Mouse (Mus musculus) stomach, postnatal 0 days (tissue): ENCODE data around the gene Mphosph6. TPM values are rescaled to one million over a fixed set of nuclear protein-coding genes. Genes with fewer than 3 reads are reported as not detected.

Experiments used
- ATAC-seq: fragments of 200-750 bp; cut with Nextera tagmentation; 2 replicates; pipeline ENCODE4 v1.8.0; 2017; ENCODE audit not compliant: low FRiP score, low TSS enrichment
- DNase-seq: peaks from one replicate; pipeline ENCODE4 v3.0.0-alpha.2; 2016; ENCODE audit warnings: low spot score
- H3K27ac ChIP-seq: fragments of 300-500 bp; sonication (generic); replicated peaks from 2 replicates; pipeline ENCODE4 v1.5.1; 2014; ENCODE audit warnings: mild to moderate bottlenecking, control low read depth
- H3K27me3 ChIP-seq: fragments of 300-500 bp; sonication (generic); 2 replicates; pipeline ENCODE4 v1.6.1; 2014; ENCODE audit warnings: low read length; ENCODE audit not compliant: control insufficient read depth, insufficient read depth
- H3K36me3 ChIP-seq: fragments of 300-500 bp; sonication (generic); 2 replicates; pipeline ENCODE4 v1.6.1; 2014; ENCODE audit warnings: low read length, mixed read lengths; ENCODE audit not compliant: control insufficient read depth, insufficient read depth
- H3K4me1 ChIP-seq: fragments of 300-500 bp; sonication (generic); replicated peaks from 2 replicates; pipeline ENCODE4 v1.6.1; 2014; ENCODE audit warnings: antibody characterized with exemption; ENCODE audit not compliant: control insufficient read depth, insufficient read depth
- H3K4me2 ChIP-seq: fragments of 300-500 bp; sonication (generic); replicated peaks from 2 replicates; pipeline ENCODE4 v1.6.1; 2014; ENCODE audit warnings: low read depth, mild to moderate bottlenecking, control low read depth, moderate library complexity
- H3K4me3 ChIP-seq: fragments of 300-500 bp; sonication (generic); 2 replicates; pipeline ENCODE4 v1.5.1; 2014; ENCODE audit warnings: low read depth, low read length, control low read depth
- H3K9ac ChIP-seq: fragments of 300-500 bp; sonication (generic); 2 replicates; pipeline ENCODE4 v1.6.1; 2014; ENCODE audit warnings: mild to moderate bottlenecking, low read length, control low read depth, mixed read lengths
- H3K9me3 ChIP-seq: fragments of 300-500 bp; sonication (generic); 2 replicates; pipeline ENCODE4 v1.6.1; 2016; ENCODE audit warnings: low read length; ENCODE audit not compliant: control insufficient read depth
- CTCF ChIP-seq: IDR thresholded peaks from 2 replicates; pipeline ENCODE4 v1.5.1; 2016; ENCODE audit warnings: antibody characterized with exemption, low read depth, mild to moderate bottlenecking, moderate library complexity
- EP300 ChIP-seq: optimal IDR thresholded peaks from 2 replicates; pipeline ENCODE3; 2016; ENCODE audit warnings: antibody characterized with exemption
- WGBS: fragments of 180-500 bp; shearing (Covaris S2); extraction: QIAGEN DNeasy Blood & Tissue Kit; methylation state at CpG from one replicate; pipeline ENCODE4 v1.1.7; 2014; 5-methylcytosine and 5-hydroxymethylcytosine counted together
- polyA plus RNA-seq: library from polyadenylated mRNA; unstranded; fragments of >200 nt; fragmentation: Nextera tagmentation; extraction: Ambion mirVana; gene quantifications from 2 replicates; pipeline ENCODE4 v1.2.1, GENCODE M21; 2015

The Mphosph6 gene
- 34.6 and 35.0 TPM in 2 replicates for polyA plus RNA-seq

DNA sequence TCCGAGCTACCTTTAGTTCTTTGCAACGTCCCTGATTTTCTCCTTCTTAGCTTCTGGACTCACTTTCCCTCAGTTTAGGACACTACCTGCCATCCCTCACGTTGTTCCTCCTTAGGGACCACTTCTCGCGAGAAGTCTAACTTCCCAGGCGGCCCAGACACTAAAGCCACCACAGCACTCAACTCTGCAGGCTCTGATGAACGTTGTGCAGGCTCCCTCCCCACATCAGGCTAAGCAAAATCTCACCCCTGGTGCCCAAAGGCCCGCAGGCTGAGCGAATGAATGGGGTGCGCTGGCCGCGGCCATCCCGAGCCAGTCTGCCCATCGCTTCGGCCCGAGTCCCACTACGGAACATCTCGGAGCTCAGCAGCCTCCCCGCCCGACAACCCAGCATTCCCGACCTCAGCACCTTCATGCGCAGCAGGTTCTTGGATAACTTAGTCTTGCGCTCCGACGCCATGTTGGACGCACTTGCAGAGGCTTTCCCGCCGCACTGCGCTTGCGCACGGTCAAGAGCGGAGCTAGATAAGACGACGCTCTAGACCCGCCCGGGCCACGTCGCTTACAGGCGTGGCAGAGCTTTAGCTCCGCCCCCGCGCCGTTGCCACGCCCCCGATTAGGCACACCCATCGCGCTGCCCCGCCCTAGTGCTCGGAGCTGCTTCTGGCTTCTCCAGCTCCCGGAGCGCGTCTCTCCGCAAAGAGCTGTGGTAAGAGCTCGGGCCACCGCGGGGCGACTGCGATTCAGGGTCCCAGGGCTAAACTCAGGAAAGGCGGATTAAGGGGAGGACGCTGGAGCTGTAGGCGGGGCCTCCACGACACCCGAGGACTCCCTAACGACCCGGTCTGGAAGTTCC, at the start of gene Mphosph6:
Gene Mphosph6 (minus strand): TSS at position 501 of the 856 bp plus-strand sequence.
- Histone ChIP-seq H3K9me3 (no peaks in the 10 kb centered on the region), H3K27ac (peak within 1 kb of the TSS; percentile 95), H3K9ac (peak within 1 kb of the TSS; percentile 92), H3K4me3 (peak within 1 kb of the TSS; percentile 81), H3K4me2 (peak within 1 kb of the TSS; percentile 76), H3K36me3 (peaks cover 4% of the 10 kb centered on the region; the same call in 1 of the 2 replicates), H3K4me1 (no peaks in the 10 kb centered on the region), H3K27me3 (no peaks in the 10 kb centered on the region)
- TF ChIP-seq EP300 (no peak), CTCF (peak; percentile 59)
- ATAC-seq, result peak; percentile 97
- peak; percentile 98 for DNase-seq
- WGBS, result under 1% methylated on average over 65 of the region's 65 CpGs

DNA sequence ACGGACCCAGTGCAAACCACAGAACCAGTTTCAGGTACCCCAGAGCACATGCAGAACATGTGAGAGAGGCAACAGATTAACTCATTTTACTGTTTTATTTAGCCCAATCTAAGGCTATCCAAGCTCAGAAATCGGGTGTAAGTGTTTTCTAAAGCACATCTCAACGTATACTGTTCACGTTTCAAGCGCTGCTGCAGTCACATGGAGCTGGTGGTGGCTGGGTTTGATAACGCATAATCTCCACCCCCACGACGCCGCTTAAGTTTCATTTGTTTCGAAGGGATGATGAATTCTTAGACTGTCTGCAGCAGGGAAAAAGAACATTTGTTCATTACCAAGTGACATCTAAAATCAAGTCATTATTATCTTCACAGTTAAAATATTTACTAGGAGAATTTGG, 48.7 kb upstream of the Mphosph6 start:
- Histone ChIP-seq H3K4me3 (no peak overlapping the region), H3K27me3 (no peaks in the 10 kb centered on the region), H3K27ac (no peak overlapping the region), H3K4me2 (no peak overlapping the region), H3K9ac (no peak overlapping the region), H3K9me3 (no peaks in the 10 kb centered on the region), H3K36me3 (no peaks in the 10 kb centered on the region), H3K4me1 (no peaks in the 10 kb centered on the region)
- DNase-seq, result no peak
- TF ChIP-seq EP300 (no peak), CTCF (no peak)
- 73% methylated on average over 10 of the region's 10 CpGs for WGBS
- ATAC-seq, result no peak

DNA sequence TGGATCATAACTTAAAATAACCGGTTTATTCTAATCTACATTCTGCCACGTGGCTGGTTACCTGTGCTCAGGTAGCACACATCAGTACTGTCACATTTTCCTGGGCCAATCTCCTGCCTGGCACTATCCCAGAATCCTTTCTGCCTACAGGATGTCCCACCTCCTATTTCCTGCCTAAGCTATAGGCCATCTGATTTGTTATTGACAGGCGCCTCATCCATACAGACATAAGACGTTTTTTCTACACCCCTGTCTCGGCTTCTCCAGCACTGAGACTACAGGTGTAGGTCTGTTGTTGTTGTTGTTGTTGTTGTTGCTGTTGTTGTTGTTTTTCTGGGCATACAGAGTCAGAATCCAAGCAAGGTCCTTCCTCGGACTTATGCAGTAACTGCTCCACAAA, 46.1 kb upstream of the Mphosph6 start:
- H3K4me3 ChIP-seq, result no peak overlapping the region
- H3K9ac ChIP-seq, result no peak overlapping the region
- H3K9me3 ChIP-seq, result no peaks in the 10 kb centered on the region
- H3K27me3 ChIP-seq, result no peaks in the 10 kb centered on the region
- H3K4me2 ChIP-seq, result no peak overlapping the region
- H3K36me3 ChIP-seq, result no peaks in the 10 kb centered on the region
- H3K4me1 ChIP-seq, result no peaks in the 10 kb centered on the region
- 92% methylated on average over 6 of the region's 6 CpGs for WGBS
- H3K27ac ChIP-seq, result no peak overlapping the region
- ATAC-seq, result no peak
- no peak for TF ChIP-seq CTCF
- TF ChIP-seq EP300, result no peak
- DNase-seq, result no peak

- TF ChIP-seq CTCF (peak; percentile 26), EP300 (no peak)
- no peak overlapping the region for H3K9ac ChIP-seq
- no peaks in the 10 kb centered on the region for H3K9me3 ChIP-seq
- no peak overlapping the region for H3K4me3 ChIP-seq
- H3K27ac ChIP-seq, result no peak overlapping the region
- H3K27me3 ChIP-seq, result no peaks in the 10 kb centered on the region
- ATAC-seq (no peak), DNase-seq (no peak)
- 88% methylated on average over 8 of the region's 8 CpGs for WGBS
- no peaks in the 10 kb centered on the region for H3K4me1 ChIP-seq
- no peak overlapping the region for H3K4me2 ChIP-seq
- H3K36me3 ChIP-seq, result no peaks in the 10 kb centered on the region
These were observed 42.0 kb upstream of the Mphosph6 start for GRCm38 (mm10) chr8:117843694-117844093.

DNA sequence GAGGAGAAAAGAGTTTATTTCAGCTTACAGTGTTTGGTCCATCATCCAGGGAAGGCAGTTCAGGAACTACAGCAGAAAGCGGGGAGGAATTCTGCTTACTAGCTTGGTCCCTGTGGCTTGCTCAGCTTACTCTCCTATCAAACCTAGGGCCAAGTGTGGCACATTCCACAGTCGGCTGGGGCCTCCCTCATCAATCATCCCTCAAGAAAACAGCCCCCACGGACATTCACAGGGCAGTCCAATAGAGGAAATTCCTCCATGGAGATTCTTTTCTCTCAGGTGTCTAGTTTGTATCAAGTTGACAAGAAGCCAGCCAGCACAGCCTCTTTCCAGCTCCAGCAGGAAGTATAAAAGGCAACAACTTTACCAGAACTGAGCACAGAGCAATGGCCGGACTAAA, 11.8 kb upstream of the Mphosph6 start:
- Histone ChIP-seq H3K27ac (no peak overlapping the region), H3K36me3 (no peaks in the 10 kb centered on the region), H3K4me3 (no peak overlapping the region), H3K27me3 (no peaks in the 10 kb centered on the region), H3K9ac (no peak overlapping the region), H3K4me2 (no peak overlapping the region), H3K9me3 (no peaks in the 10 kb centered on the region), H3K4me1 (no peaks in the 10 kb centered on the region)
- 28% methylated on average over 4 of the region's 4 CpGs for WGBS
- TF ChIP-seq CTCF (no peak), EP300 (no peak)
- ATAC-seq (no peak), DNase-seq (no peak)

DNA sequence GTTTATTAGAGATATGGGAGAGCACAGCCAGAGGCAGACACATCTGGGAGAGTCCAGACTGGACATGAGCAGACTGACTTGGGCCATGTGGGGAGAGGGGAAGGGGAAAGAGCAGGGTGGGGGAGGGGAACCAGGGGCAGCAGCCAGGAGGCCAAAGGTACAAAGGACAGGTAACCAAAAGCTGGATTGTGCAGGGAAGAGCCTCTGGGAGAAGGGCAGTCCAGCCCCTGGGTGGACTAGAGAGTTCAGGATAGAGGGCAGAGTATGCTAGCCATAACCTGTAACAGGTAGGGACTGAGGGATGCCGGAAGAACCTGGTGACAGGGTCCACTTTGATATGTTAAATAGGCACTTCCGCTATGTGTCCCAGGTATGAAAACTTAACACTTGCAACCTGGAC, 8.9 kb upstream of the Mphosph6 start:
- H3K9me3 ChIP-seq, result no peaks in the 10 kb centered on the region
- H3K9ac ChIP-seq, result no peak overlapping the region
- no peaks in the 10 kb centered on the region for H3K27me3 ChIP-seq
- no peak overlapping the region for H3K27ac ChIP-seq
- DNase-seq (no peak), ATAC-seq (no peak)
- H3K4me3 ChIP-seq, result no peak overlapping the region
- H3K4me2 ChIP-seq, result no peak overlapping the region
- TF ChIP-seq CTCF (no peak), EP300 (no peak)
- 94% methylated on average over 2 of the region's 2 CpGs for WGBS
- H3K36me3 ChIP-seq, result no peaks in the 10 kb centered on the region
- H3K4me1 ChIP-seq, result no peaks in the 10 kb centered on the region
